In genomic region chr11:4605414-4605813, GRCm38 (mm10) we compare ENCODE assay signal across 10 mouse cellular contexts. TPM values are rescaled to one million over a fixed set of nuclear protein-coding genes. Genes with fewer than 3 reads are reported as not detected.
DNase-seq lines count a peak whose midpoint lies in the region.
"Had no signal": no experiment of that assay in that cellular context is flagged by ENCODE, and none has a peak within 500 bp of the region (broad histone marks: within the 10 kb centered on the region; RNA-seq: fewer than 3 reads in every experiment).

No protein-coding gene starts in this region.

- H3K27ac ChIP-seq in embryonic facial prominence, embryonic 10.5 days (replicated peaks), result no peak overlapping the region
- H3K27ac ChIP-seq: hindbrain, embryonic 10.5 days had no signal

- no peaks in the 10 kb centered on the region for H3K27me3 ChIP-seq in splenic B cell, adult 2 months (ENCODE audit: control insufficient read depth, insufficient read depth, low read length, poor library complexity, severe bottlenecking)
- no peaks in the 10 kb centered on the region for H3K27me3 ChIP-seq in embryonic facial prominence, embryonic 10.5 days (replicated peaks; ENCODE audit: low read depth, poor library complexity, severe bottlenecking)

- 53% methylated on average over 7 of the region's 7 CpGs for WGBS in embryonic facial prominence, embryonic 10.5 days

- H3K9me3 ChIP-seq in embryonic facial prominence, embryonic 10.5 days, result no peaks in the 10 kb centered on the region
- H3K9me3 ChIP-seq: hindbrain, embryonic 10.5 days had no signal

- DNase-seq in adrenal gland, postnatal 14 days, result peak; percentile 42
- no peak for DNase-seq in adrenal gland, adult 18-20 months (ENCODE audit: low spot score in 2 of 2)
- DNase-seq in testis, postnatal 10 days (ENCODE audit: low spot score), result peak; percentile 59
- DNase-seq in testis, postnatal 14 days (ENCODE audit: low spot score), result no peak
- DNase-seq in kidney, postnatal 25 days, result peak; percentile 30 to 40
- peak; percentile 86 for DNase-seq in splenic B cell, adult 2 months (ENCODE audit: low read depth, low spot score)
- DNase-seq in left cerebral cortex, postnatal 25 days (ENCODE audit: low spot score in 2 of 2), result no peak
- no peak for DNase-seq in embryonic facial prominence, embryonic 10.5 days (ENCODE audit: low spot score)

- intact Hi-C loops in left cerebral cortex, postnatal 25 days (cut with DNase I), result no loop called here

- H3K4me1 ChIP-seq in embryonic facial prominence, embryonic 10.5 days, result peaks cover 15% of the 10 kb centered on the region

- no peaks in the 10 kb centered on the region for H3K36me3 ChIP-seq in splenic B cell, adult 2 months (ENCODE audit: control insufficient read depth, insufficient read depth, low read length, poor library complexity, severe bottlenecking)
- H3K36me3 ChIP-seq in embryonic facial prominence, embryonic 10.5 days (replicated peaks), result no peaks in the 10 kb centered on the region
- H3K36me3 ChIP-seq: hindbrain, embryonic 10.5 days had no signal

- no peak overlapping the region for H3K4me3 ChIP-seq in embryonic facial prominence, embryonic 10.5 days
- H3K4me3 ChIP-seq: hindbrain, embryonic 10.5 days had no signal

RNA-seq across cellular contexts. Expression of gene Mtmr3, which starts 10.8 kb away (rescaled TPM):
- total RNA-seq in adrenal gland, postnatal 14 days (2021), result 49.8 and 53.9 TPM in 2 replicates
- total RNA-seq in adrenal gland, adult 18-20 months (2021), result 10 to 100 TPM; 49.5 to 60.5 TPM
- 10 to 100 TPM; 66.0 to 68.7 TPM for total RNA-seq in left cerebral cortex, postnatal 25 days (2021)
- 28.2 and 29.2 TPM in 2 replicates for polyA plus RNA-seq in embryonic facial prominence, embryonic 10.5 days (2016; fragmentation: Nextera tagmentation; extraction: Ambion mirVana)

RNA-seq across cellular contexts. Expression of gene Gm11032, which starts 14.5 kb away (rescaled TPM):
- not detected in 2 replicates for total RNA-seq in adrenal gland, postnatal 14 days (2021)
- total RNA-seq in adrenal gland, adult 18-20 months (2021), result not detected
- not detected for total RNA-seq in left cerebral cortex, postnatal 25 days (2021)
- not detected in 2 replicates for polyA plus RNA-seq in embryonic facial prominence, embryonic 10.5 days (2016; fragmentation: Nextera tagmentation; extraction: Ambion mirVana)
- polyA plus RNA-seq: hindbrain, embryonic 10.5 days; limb, embryonic 11.5 days had no signal

RNA-seq across cellular contexts. Expression of gene Ascc2, which starts 32.1 kb away (rescaled TPM):
- 31.3 and 36.4 TPM in 2 replicates for total RNA-seq in adrenal gland, postnatal 14 days (2021)
- 10 to 100 TPM; 34.7 to 52.2 TPM for total RNA-seq in adrenal gland, adult 18-20 months (2021)
- 10 to 100 TPM; 18.8 to 18.9 TPM for total RNA-seq in left cerebral cortex, postnatal 25 days (2021)
- 42.2 and 43.0 TPM in 2 replicates for polyA plus RNA-seq in embryonic facial prominence, embryonic 10.5 days (2016; fragmentation: Nextera tagmentation; extraction: Ambion mirVana)

Comparison
In these comparisons a context has a peak if more than half of its experiments do, and no peak if none do; other contexts are left out.
1. DNase-seq: peak in adrenal gland, postnatal 14 days (single experiment), testis, postnatal 10 days (single experiment), kidney, postnatal 25 days (2 of 2) and splenic B cell, adult 2 months (single experiment); none in adrenal gland, adult 18-20 months (0 of 2), testis, postnatal 14 days (single experiment), left cerebral cortex, postnatal 25 days (0 of 2) and embryonic facial prominence, embryonic 10.5 days (single experiment).